Mouse (Mus musculus) urinary bladder, adult 2 months (tissue): ENCODE measurements around the gene Slk. TPM values are rescaled to one million over a fixed set of nuclear protein-coding genes. Genes with fewer than 3 reads are reported as not detected.

Experiments used
- DNase-seq: peaks from one replicate; pipeline ENCODE4 v3.0.0; 2022; ENCODE audit warnings: low spot score
- polyA plus RNA-seq: library from polyadenylated mRNA; depleted of rRNA; stranded (reverse); fragments of >200 nt; gene quantifications from 2 replicates; pipeline ENCODE4 v1.2.3, GENCODE M21; 2012; rRNA removed

The Slk gene
- 49.5 and 51.5 TPM in 2 replicates for polyA plus RNA-seq

DNA sequence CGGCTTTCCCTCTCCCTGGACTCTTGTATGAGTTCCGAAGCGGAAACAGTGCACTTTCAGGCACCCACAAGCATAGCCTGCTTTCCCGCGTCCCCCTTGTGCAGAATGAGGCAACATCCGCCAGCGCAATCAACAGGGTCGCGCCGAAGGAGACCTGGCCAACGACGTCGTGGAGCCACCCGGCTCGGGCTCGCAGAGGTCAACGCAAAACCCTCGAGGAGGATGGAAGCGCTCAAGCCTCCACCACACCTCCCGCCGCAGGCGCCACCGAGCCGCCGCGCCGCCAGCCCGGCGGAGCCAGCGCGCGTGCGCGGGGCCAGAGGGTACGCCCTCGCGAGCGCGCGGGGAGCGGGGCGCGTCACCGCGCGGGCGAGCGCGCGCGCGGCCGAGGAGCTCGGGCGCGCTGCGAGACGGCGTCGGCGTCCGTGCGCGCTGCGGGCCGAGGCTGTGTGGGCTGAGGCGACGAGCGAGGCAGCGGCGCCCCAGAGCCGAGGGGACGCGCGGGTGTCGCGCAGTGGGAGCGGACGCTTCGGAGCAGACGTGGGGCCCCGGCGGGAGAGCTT lies at the start of gene Slk:
Gene Slk (plus strand): TSS at position 454 of the 563 bp plus-strand sequence.
- DNase-seq = peak; percentile 83

- no peak for DNase-seq
Measured at GRCm38 (mm10) chr19:47531309-47531708, 48.2 kb upstream of the Slk start.

- DNase-seq = no peak
Measured at GRCm38 (mm10) chr19:47532449-47532848, 47.0 kb upstream of the Slk start.

DNA sequence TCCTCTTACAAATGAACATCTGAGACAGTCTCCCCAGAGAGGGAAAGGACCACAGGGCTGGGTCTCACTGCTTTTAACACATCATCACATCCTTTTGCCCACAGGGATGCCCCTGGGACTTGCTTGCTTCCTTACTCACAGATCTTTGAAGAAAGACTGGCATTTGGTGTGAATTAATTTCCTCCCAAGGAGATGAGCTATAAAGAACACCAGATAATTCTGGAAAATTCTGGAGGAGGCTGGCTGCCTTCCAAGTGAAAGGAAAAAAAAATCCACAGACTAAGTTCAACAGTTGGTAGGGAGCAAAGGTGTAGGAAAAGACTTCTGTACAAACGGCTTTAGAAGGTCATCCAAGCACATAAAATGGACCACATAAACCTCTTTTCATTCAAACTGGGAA lies 45.3 kb upstream of the Slk start:
- DNase-seq = no peak

DNA sequence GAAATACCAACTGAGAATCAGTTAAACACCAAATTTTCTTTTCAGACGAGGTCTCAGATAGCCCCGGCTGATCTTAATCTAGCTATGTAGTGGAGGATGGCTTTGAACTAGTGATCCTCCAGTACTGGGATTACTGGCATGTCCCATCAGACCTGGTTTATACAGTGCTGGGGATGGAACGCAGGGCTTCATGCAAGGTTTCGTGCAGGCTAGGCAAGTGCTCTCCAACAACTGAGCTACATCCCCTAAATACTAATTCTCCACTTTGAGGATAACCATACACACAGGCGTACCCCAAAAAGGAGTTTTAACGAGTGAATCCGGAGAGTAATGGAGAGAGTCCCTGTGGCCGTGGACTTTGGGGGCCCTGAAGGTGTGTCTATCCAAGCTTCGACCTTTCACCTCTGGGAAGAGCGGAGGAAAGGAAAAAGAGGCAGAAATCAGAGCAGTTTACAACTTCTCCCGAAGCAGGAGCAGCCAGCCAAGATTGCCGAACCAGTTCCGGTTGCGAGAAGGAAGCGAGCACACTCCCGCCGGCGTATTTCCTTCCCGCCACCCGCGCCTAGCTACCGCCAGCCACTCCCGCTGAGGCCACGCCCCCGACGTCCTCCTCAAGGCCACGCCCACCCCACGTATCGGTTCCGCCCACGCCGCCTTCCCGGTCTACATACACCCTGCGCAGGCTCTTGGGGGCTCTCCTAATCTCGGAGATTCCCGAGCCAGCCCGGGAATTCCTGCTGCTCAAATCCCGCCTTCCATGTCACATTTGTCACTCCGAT lies 42.8 kb upstream of the Slk start:
- DNase-seq = peak; percentile 87

- DNase-seq = no peak
Measured at GRCm38 (mm10) chr19:47537300-47537792, 42.1 kb upstream of the Slk start, which contains the start of gene Stn1. Gene Stn1 (minus strand): TSS chr19:47537507.

DNA sequence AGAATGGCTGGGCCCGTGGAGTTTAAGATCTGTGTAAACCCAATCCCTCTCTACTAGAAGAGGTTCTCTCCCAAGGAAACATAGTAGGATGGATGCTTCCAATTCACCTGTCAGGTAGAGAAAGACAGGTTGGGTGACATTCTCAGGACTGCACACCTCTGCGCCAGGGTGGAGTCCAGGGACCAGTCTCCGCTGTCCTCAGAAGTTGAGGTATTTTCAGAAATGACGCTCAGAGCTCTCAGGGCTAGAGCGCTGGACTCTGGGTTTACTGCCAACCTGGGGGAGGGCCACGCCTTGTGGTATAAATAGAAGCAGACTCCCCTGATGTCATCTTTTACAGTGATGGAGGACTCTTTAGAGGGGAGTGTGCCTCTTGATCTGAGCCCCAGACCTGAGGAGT lies 41.6 kb upstream of the Slk start:
- DNase-seq = no peak

- no peak for DNase-seq
Measured at GRCm38 (mm10) chr19:47538801-47539200, 40.7 kb upstream of the Slk start.

- DNase-seq = no peak
Measured at GRCm38 (mm10) chr19:47542441-47542840, 37.0 kb upstream of the Slk start.

GRCm38 (mm10) chr19:47545055-47545454 lies 34.4 kb upstream of the Slk start:
- DNase-seq = no peak

- DNase-seq = no peak
Measured at GRCm38 (mm10) chr19:47545528-47545927, 34.0 kb upstream of the Slk start.

GRCm38 (mm10) chr19:47548432-47549076 lies 30.9 kb upstream of the Slk start:
- DNase-seq = no peak

DNA sequence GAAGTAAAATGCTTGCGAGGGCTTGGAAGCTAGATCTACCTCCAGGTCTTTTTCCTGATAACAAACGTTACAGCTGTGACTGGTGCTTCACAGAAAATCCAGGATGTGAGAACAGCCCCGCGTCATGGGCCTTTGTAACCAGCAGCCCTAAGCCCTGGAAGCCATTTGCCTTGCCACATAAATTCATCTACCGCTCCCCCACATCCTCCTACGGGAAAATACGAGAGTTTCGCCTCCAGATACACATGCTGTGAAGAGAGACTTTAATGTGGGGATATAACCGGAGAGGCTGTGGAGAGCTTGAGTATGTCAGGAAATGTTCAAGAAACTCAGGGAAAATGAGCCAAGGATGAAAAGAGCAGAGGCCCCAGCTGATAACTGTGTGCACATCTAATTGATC lies 30.3 kb upstream of the Slk start:
- no peak for DNase-seq

DNA sequence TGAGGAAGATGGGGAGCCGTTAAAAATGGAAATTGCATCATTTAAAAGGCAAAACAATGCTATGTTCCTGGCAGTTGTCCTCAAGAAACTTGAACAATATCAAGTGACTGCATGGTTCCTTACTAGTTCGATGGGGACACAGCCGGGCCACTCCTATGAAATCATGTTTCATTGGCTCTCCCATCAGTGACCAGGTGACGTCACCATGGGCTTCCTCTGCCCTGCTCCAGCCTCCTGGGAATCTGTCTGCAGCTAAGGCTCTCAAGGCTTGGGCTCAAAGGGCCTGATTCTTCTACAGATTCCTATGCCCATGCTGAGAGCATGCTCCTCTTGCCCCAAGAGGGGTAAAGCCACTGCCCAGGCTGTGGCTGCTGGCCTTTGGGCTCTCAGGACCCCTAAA lies 29.9 kb upstream of the Slk start:
- no peak for DNase-seq

GRCm38 (mm10) chr19:47559145-47559544 lies 20.3 kb upstream of the Slk start:
- DNase-seq = no peak

DNA sequence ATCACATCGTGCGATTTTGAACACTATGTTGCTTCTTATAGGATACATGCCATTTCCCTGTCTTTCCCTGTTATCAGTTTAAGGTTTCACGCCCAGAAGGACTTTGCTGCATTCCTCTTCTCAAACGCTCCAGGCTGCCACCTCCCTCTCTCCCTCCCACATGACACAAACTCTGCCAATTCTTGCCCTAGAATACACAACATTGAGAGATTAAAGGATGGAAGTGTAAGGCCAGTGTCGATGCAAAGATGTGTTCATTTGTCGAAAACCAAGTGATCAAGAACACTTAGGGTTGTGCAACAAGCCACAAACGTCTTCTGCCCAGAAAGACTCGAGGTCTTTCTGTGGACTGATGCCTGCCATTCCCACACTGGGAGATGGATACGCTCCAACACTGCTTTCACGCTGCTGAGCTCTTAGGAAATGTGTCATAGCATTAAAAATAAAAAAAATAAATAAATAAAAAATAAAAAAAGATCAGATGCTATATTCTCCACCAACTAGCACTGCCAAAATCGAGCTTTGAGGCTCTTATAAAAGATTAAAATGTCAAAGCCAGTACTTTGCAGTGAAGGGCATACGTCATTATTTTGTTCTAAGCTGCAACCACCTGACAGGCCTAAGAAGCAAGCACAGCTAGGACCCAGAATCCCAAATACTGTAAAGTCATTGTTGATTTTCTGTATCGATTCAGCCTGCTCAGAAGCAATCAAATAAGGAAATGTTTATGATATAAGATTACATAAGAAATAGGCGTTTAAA lies 19.5 kb upstream of the Slk start:
- no peak for DNase-seq

GRCm38 (mm10) chr19:47560544-47561161 lies 18.8 kb upstream of the Slk start:
- no peak for DNase-seq

DNA sequence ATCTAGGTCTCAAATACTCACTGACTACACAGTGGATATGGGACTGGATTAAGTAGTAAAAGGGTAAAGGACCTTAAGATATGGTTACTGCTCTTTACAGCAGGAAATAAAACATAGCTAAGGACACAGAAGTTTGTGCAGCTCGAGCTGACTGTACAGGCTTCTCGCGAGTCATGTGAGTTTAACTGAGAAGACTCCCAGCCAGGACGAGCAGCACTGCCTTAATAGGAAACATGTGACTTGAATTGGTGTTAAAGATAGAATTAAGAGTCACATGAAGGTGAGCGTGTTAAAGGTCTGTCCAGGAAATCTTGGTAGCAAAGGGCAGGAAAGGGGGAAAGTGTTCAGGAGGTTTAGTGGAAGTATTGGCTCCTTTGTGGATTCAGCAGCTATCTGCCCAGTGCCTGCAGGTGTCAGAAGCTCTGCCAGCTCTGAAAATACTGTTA lies 17.5 kb upstream of the Slk start:
- DNase-seq = no peak

DNA sequence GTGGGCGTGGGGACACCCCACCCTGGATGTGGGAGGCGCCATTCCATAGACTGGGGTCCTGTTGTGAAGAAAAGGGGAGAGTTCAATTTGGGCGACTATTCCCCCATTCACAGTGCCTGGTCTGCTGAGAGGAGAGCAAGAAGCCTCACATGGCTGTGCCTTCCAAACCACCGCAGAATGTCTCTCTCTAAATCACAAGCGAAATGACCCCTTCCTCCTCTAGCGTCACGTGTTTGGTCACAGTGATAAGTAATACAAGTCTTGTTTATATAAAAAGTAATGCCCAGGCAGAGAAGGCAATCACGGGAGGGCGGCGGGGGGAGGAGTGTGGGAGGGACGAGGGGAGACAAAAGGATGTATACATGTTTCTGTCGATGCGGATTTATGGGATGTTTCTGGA lies 15.8 kb upstream of the Slk start:
- no peak for DNase-seq

DNA sequence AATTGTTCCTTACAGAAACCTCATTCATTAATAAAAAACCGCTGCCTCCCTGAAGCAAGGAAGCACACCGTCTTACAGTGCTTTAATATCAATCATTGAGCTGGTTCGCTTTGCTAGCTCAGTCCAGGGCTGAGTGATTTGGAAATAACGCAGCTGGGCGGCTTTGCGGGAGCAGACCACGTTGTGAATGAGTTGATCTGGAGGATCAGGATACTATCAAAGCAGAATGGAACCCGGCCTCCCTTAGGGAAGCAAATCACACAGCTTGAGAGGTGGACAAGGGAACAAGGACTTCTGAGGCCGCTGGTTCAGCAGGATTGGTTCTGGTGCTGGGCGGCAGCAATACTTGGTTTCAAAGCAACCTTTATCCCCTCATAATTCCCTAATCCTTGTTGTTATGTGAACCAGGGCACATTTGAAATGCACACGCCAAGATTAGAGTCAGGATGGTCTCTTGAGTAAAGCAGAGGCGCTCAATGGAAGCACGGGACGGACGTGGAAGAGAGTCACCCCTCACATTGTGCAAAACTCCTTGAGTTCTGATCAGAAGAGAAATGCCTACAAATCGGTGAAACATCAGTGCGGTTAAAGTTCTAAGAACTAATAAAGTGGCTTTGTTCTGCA lies 14.3 kb upstream of the Slk start:
- no peak for DNase-seq

- no peak for DNase-seq
Measured at GRCm38 (mm10) chr19:47565994-47566393, 13.5 kb upstream of the Slk start.
